Mouse (Mus musculus): Measurements from ENCODE around the gene Ift52.
A peak's percentile ranks its signal among the peaks of the same experiment; 100 is the strongest.

- TF ChIP-seq CTCF (IDR thresholded peaks at IDR 0.05), result peak; percentile 94
- TF ChIP-seq POLR2A (IDR thresholded peaks at IDR 0.05; ENCODE audit: insufficient read depth, low read depth, low read length), result no peak
- 0 out of 2 replicates have a peak, but pooled peaks have one; percentile 18 for TF ChIP-seq EP300 (IDR thresholded peaks at IDR 0.05; ENCODE audit: insufficient read depth, low read depth, low read length)
Measured at GRCm38 (mm10) chr2:163048125-163048524, 31.0 kb downstream of the Ift52 start.

Data from heart, adult 2 months (tissue).